Mouse (Mus musculus): ENCODE measurements around the gene Fbxw24. TPM values are rescaled to one million over a fixed set of nuclear protein-coding genes. Genes with fewer than 3 reads are reported as not detected.
"Not testable (repeated sequence)": the region's sequence is repeated elsewhere in the genome, so short reads cannot be mapped to it uniquely, and the experiment has no call there.

The Fbxw24 gene
- polyA plus RNA-seq, 1 experiment from 2014 or later, result not detected

DNA sequence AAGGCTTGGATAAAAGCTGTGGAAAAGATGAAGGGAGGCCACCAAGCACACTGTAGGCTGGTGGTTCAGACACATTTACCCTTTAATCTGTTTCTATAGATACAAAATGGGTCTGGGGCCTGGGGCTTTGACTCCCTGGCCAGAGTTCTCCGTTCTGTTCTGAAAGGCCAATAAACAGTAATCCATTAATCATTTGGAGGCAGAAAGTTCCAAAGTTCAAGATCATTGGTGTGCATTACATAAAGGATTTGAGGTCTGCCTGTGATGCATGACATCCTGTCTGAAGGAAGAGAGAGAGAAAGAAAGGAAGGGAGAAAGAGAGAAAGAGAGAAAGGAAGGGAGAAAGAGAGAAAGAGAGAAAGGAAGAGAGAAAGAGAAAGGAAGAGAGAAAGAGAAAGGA is 60.3 kb downstream of the Fbxw24 start:
- H3K4me1 ChIP-seq (ENCODE audit: insufficient read depth, low read depth, low read length), result no peaks in the 10 kb centered on the region
- H3K9me3 ChIP-seq (ENCODE audit: low read length), result no peaks in the 10 kb centered on the region
- H3K27me3 ChIP-seq (replicated peaks; ENCODE audit: insufficient read depth, low read length), result no peaks in the 10 kb centered on the region
- H3K4me3 ChIP-seq (ENCODE audit: low read depth, low read length), result no peak overlapping the region
- no peak overlapping the region for H3K4me2 ChIP-seq (replicated peaks; ENCODE audit: low read depth, low read length)
- H3K9ac ChIP-seq (replicated peaks; ENCODE audit: low read depth), result no peak overlapping the region
- DNase-seq (ENCODE audit: low spot score) (no peak), ATAC-seq (no peak)
- H3K36me3 ChIP-seq (ENCODE audit: insufficient read depth, low read length), result no peaks in the 10 kb centered on the region
- 41% methylated on average over 1 of the region's 1 CpGs for WGBS
- no peak for TF ChIP-seq EP300 (IDR thresholded peaks at IDR 0.05)
- TF ChIP-seq CTCF (IDR thresholded peaks at IDR 0.05), result no peak
- H3K27ac ChIP-seq (ENCODE audit: low read length), result no peak overlapping the region

- not testable (repeated sequence) for H3K27me3 ChIP-seq (replicated peaks; ENCODE audit: insufficient read depth, low read length); DNase-seq (ENCODE audit: low spot score); H3K4me1 ChIP-seq (ENCODE audit: insufficient read depth, low read depth, low read length); H3K9me3 ChIP-seq (ENCODE audit: low read length); ATAC-seq; H3K36me3 ChIP-seq (ENCODE audit: insufficient read depth, low read length); H3K4me3 ChIP-seq (ENCODE audit: low read depth, low read length); H3K4me2 ChIP-seq (replicated peaks; ENCODE audit: low read depth, low read length); H3K27ac ChIP-seq (ENCODE audit: low read length); H3K9ac ChIP-seq (replicated peaks; ENCODE audit: low read depth)
These were observed 63.8 kb downstream of the Fbxw24 start for GRCm38 (mm10) chr9:109562106-109562505.

- Histone ChIP-seq H3K4me2 (replicated peaks; ENCODE audit: low read depth, low read length) (no peak overlapping the region), H3K9me3 (ENCODE audit: low read length) (no peaks in the 10 kb centered on the region), H3K4me3 (ENCODE audit: low read depth, low read length) (no peak overlapping the region), H3K9ac (replicated peaks; ENCODE audit: low read depth) (no peak overlapping the region), H3K27ac (ENCODE audit: low read length) (no peak overlapping the region), H3K4me1 (ENCODE audit: insufficient read depth, low read depth, low read length) (no peaks in the 10 kb centered on the region), H3K27me3 (replicated peaks; ENCODE audit: insufficient read depth, low read length) (no peaks in the 10 kb centered on the region), H3K36me3 (ENCODE audit: insufficient read depth, low read length) (no peaks in the 10 kb centered on the region)
- 59% methylated on average over 3 of the region's 3 CpGs for WGBS
- TF ChIP-seq CTCF (IDR thresholded peaks at IDR 0.05) (no peak), EP300 (IDR thresholded peaks at IDR 0.05) (no peak)
- ATAC-seq, result no peak
- DNase-seq (ENCODE audit: low spot score), result no peak
These were observed 73.4 kb downstream of the Fbxw24 start for GRCm38 (mm10) chr9:109552483-109552882.

Other genes with a start within 250 kb of the Fbxw24 start
- gene Fbxw22, start 221.8 kb downstream of the Fbxw24 start, polyA plus RNA-seq (2015; fragmentation: Nextera tagmentation; extraction: Ambion mirVana), result not detected in 2 replicates
- gene Fbxw16, start 176.9 kb downstream of the Fbxw24 start, polyA plus RNA-seq (2015; fragmentation: Nextera tagmentation; extraction: Ambion mirVana), result not detected in 2 replicates
- gene Fbxw19, start 130.2 kb downstream of the Fbxw24 start, polyA plus RNA-seq (2015; fragmentation: Nextera tagmentation; extraction: Ambion mirVana), result not detected in 2 replicates
- not detected in 2 replicates for gene Fbxw15, start 57.8 kb downstream of the Fbxw24 start, polyA plus RNA-seq (2015; fragmentation: Nextera tagmentation; extraction: Ambion mirVana)
- not detected in 2 replicates for gene Fbxw25, start 38.6 kb upstream of the Fbxw24 start, polyA plus RNA-seq (2015; fragmentation: Nextera tagmentation; extraction: Ambion mirVana)
- gene Fbxw18, start 76.6 kb upstream of the Fbxw24 start, polyA plus RNA-seq (2015; fragmentation: Nextera tagmentation; extraction: Ambion mirVana), result not detected in 2 replicates
- gene Fbxw26, start 120.0 kb upstream of the Fbxw24 start, polyA plus RNA-seq (2015; fragmentation: Nextera tagmentation; extraction: Ambion mirVana), result not detected in 2 replicates
- not detected in 2 replicates for gene Fbxw27, start 164.6 kb upstream of the Fbxw24 start, polyA plus RNA-seq (2015; fragmentation: Nextera tagmentation; extraction: Ambion mirVana)
- not detected in 2 replicates for gene Spink8, start 186.2 kb upstream of the Fbxw24 start, polyA plus RNA-seq (2015; fragmentation: Nextera tagmentation; extraction: Ambion mirVana)
- 22.3 and 24.4 TPM in 2 replicates for gene Nme6, start 206.7 kb upstream of the Fbxw24 start, polyA plus RNA-seq (2015; fragmentation: Nextera tagmentation; extraction: Ambion mirVana)
- gene Camp, start 223.6 kb upstream of the Fbxw24 start, polyA plus RNA-seq (2015; fragmentation: Nextera tagmentation; extraction: Ambion mirVana), result 10.3 and 13.1 TPM in 2 replicates
- gene Cdc25a, start 249.5 kb upstream of the Fbxw24 start, polyA plus RNA-seq (2015; fragmentation: Nextera tagmentation; extraction: Ambion mirVana), result 7.1 and 8.7 TPM in 2 replicates